16 mouse cellular contexts compared by ENCODE assay signal in the genomic region with DNA sequence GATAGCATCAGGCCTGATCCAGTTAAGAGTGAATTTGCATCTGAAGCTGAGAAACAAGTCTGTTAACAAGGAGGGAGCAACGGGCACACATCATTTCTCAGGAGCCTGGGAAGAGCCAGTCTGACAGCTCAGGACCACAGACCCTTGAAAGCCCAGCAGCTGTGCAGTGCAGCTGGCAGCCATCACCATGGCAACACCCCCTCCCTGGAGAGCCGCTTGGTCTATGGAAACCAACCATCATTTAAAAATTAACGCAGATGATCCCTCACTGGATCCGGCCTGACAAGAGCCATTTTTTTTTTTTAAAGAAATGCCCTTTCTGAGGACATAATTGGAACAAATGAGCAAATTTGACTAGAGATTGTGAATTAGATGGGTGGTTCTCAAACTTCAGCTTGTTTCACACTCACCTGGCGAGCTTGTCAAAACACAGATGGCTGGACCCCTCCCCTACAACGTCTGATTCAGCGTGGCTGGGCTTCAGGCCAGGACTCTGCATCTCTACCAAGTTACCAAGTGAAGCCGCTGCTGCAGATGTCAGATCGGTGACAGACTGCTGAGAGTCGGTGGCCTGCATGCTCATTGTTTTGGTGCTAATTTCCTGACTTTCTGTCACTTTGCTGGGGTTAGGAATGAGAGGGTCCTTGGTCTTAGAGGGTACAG. TPM values are rescaled to one million over a fixed set of nuclear protein-coding genes. Genes with fewer than 3 reads are reported as not detected.
DNase-seq lines count a peak whose midpoint lies in the region; ATAC-seq lines count a peak whose summit lies in the region.
"Had no signal": no experiment of that assay in that cellular context is flagged by ENCODE, and none has a peak within 500 bp of the region (broad histone marks: within the 10 kb centered on the region; RNA-seq: fewer than 3 reads in every experiment).

No protein-coding gene starts in this region.

- H3K4me1 ChIP-seq in forebrain, embryonic 16.5 days (replicated peaks; ENCODE audit: control insufficient read depth, insufficient read depth, low read length), result peaks cover 10% of the 10 kb centered on the region
- H3K4me1 ChIP-seq in midbrain, embryonic 13.5 days (replicated peaks), result peaks cover 16% of the 10 kb centered on the region
- H3K4me1 ChIP-seq: embryonic facial prominence, embryonic 13.5 days; megakaryocyte, embryonic 14.5 days had no signal

- H3K4me2 ChIP-seq in forebrain, embryonic 16.5 days (ENCODE audit: low read length), result no peak overlapping the region
- H3K4me2 ChIP-seq in midbrain, embryonic 13.5 days (replicated peaks), result no peak overlapping the region
- H3K4me2 ChIP-seq: embryonic facial prominence, embryonic 13.5 days; liver, embryonic 11.5 days had no signal

- peak; percentile 97 for ATAC-seq in forebrain, embryonic 16.5 days
- ATAC-seq in midbrain, embryonic 13.5 days, result peak; percentile 98

- no peak overlapping the region for H3K9ac ChIP-seq in forebrain, embryonic 16.5 days (replicated peaks; ENCODE audit: low read depth, low read length)
- no peak overlapping the region for H3K9ac ChIP-seq in midbrain, embryonic 13.5 days (replicated peaks)
- H3K9ac ChIP-seq: embryonic facial prominence, embryonic 13.5 days had no signal

- 10% methylated on average over 10 of the region's 10 CpGs for WGBS in forebrain, embryonic 16.5 days
- WGBS in midbrain, embryonic 13.5 days, result 39% methylated on average over 10 of the region's 10 CpGs

- H3K27ac ChIP-seq in forebrain, embryonic 16.5 days (ENCODE audit: low read length), result peak overlapping the region; percentile 73
- H3K27ac ChIP-seq in midbrain, embryonic 13.5 days, result peak overlapping the region; percentile 73
- H3K27ac ChIP-seq: embryonic facial prominence, embryonic 13.5 days; stomach, postnatal 0 days had no signal

- H3K9me3 ChIP-seq in forebrain, embryonic 16.5 days (ENCODE audit: control insufficient read depth, low read length), result 0 out of 2 replicates have a peak, but pooled peaks cover 2% of the 10 kb centered on the region
- no peaks in the 10 kb centered on the region for H3K9me3 ChIP-seq in midbrain, embryonic 13.5 days
- H3K9me3 ChIP-seq: embryonic facial prominence, embryonic 13.5 days had no signal

- peak; percentile 17 for DNase-seq in right cerebral cortex, postnatal 4 days
- DNase-seq in right cerebral cortex, postnatal 36 days (ENCODE audit: low spot score in 2 of 2), result no peak
- DNase-seq in gastrocnemius, postnatal 10 days, result no peak
- no peak for DNase-seq in MN1 (ENCODE audit: low spot score)
- DNase-seq in ovary, postnatal 36 days (ENCODE audit: low spot score), result no peak
- DNase-seq in thymus, postnatal 14 days, result no peak
- DNase-seq: kidney, adult 8-10 months; right cerebral cortex, postnatal 14 days had no signal

- no peaks in the 10 kb centered on the region for H3K36me3 ChIP-seq in forebrain, embryonic 16.5 days (ENCODE audit: control insufficient read depth, insufficient read depth)
- no peaks in the 10 kb centered on the region for H3K36me3 ChIP-seq in midbrain, embryonic 13.5 days
- H3K36me3 ChIP-seq: embryonic facial prominence, embryonic 13.5 days had no signal

- H3K4me3 ChIP-seq in forebrain, embryonic 16.5 days (replicated peaks; ENCODE audit: low read length), result no peak overlapping the region
- no peak overlapping the region for H3K4me3 ChIP-seq in midbrain, embryonic 13.5 days (replicated peaks)
- H3K4me3 ChIP-seq: embryonic facial prominence, embryonic 13.5 days; megakaryocyte, embryonic 14.5 days had no signal

- no peaks in the 10 kb centered on the region for H3K27me3 ChIP-seq in forebrain, embryonic 16.5 days (replicated peaks; ENCODE audit: control insufficient read depth, insufficient read depth, low read length)
- no peaks in the 10 kb centered on the region for H3K27me3 ChIP-seq in midbrain, embryonic 13.5 days
- H3K27me3 ChIP-seq: CH12.LX; embryonic facial prominence, embryonic 13.5 days; megakaryocyte, embryonic 14.5 days had no signal

RNA-seq across cellular contexts. Expression of a gene that starts 52.1 kb away (rescaled TPM):
- polyA plus RNA-seq in forebrain, embryonic 16.5 days (2015; fragmentation: Nextera tagmentation; extraction: Ambion mirVana), result 13.9 and 15.0 TPM in 2 replicates
- polyA plus RNA-seq in midbrain, embryonic 13.5 days (2015; fragmentation: Nextera tagmentation; extraction: Ambion mirVana), result 14.3 and 15.1 TPM in 2 replicates
- 1 to 10 TPM; 3.6 to 6.6 TPM for total RNA-seq in gastrocnemius, postnatal 10 days (2021)

RNA-seq across cellular contexts. Expression of a gene that starts 52.2 kb away (rescaled TPM):
- polyA plus RNA-seq in forebrain, embryonic 16.5 days (2015; fragmentation: Nextera tagmentation; extraction: Ambion mirVana), result 2.6 and 3.3 TPM in 2 replicates
- polyA plus RNA-seq in midbrain, embryonic 13.5 days (2015; fragmentation: Nextera tagmentation; extraction: Ambion mirVana), result 1.6 and 3.4 TPM in 2 replicates
- total RNA-seq in gastrocnemius, postnatal 10 days (2021), result under 1 TPM in 1 of 2 experiments, not detected in 1; 0.14 TPM
- total RNA-seq: gastrocnemius, adult 8-10 months had no signal
